Mouse (Mus musculus) G1E (cell line): ENCODE measurements around the gene Nsf.

Experiments
- CTCF ChIP-seq: IDR thresholded peaks from 2 replicates; pipeline ENCODE4 v1.5.1; 2012; ENCODE audit warnings: low read depth, low read length, inconsistent platforms, mixed read lengths
- GATA1 ChIP-seq: IDR thresholded peaks from 2 replicates; pipeline ENCODE4 v1.6.1; 2012; ENCODE audit warnings: borderline replicate concordance, low read length, inconsistent platforms, mixed read lengths
- POLR2AphosphoS5 ChIP-seq: IDR thresholded peaks from 2 replicates; pipeline ENCODE4 v1.6.1; 2012; ENCODE audit warnings: low read depth, low read length, inconsistent platforms; ENCODE audit not compliant: insufficient replicate concordance
- TAL1 ChIP-seq: conservative IDR thresholded peaks from 2 replicates; pipeline ENCODE4 v1.6.1; 2012; ENCODE audit warnings: low read depth, low read length, inconsistent platforms, mixed read lengths

GRCm38 (mm10) chr11:103870352-103870751, 83.5 kb downstream of the Nsf start:
- no peak for TF ChIP-seq POLR2AphosphoS5
- no peak for TF ChIP-seq CTCF
- no peak for TF ChIP-seq TAL1
- no peak for TF ChIP-seq GATA1
